Mouse (Mus musculus) CH12.LX (cell line): Measurements from ENCODE around the gene Lrrk2. TPM values are rescaled to one million over a fixed set of nuclear protein-coding genes. Genes with fewer than 3 reads are reported as not detected.

Experiments
- DNase-seq: peaks from one replicate; pipeline ENCODE4 v3.0.0-alpha.2; 2013; ENCODE audit errors: extremely low read depth
- H3K27ac ChIP-seq: 2 replicates; pipeline ENCODE4 v1.5.1; 2012; ENCODE audit warnings: low read depth, mild to moderate bottlenecking, control low read depth, moderate library complexity; ENCODE audit not compliant: insufficient read depth
- H3K27me3 ChIP-seq: replicated peaks from 2 replicates; pipeline ENCODE3; 2012; ENCODE audit warnings: inconsistent platforms
- H3K36me3 ChIP-seq, 2 experiments: replicated peaks in 1 of 2; 2 replicates each; pipeline versions ENCODE3 to v1.6.1; 2012; ENCODE audit warnings: inconsistent platforms in 1 of 2, low read length in 1 of 2, mild to moderate bottlenecking in 1 of 2, mixed read lengths in 1 of 2, moderate library complexity in 1 of 2; ENCODE audit not compliant: control insufficient read depth in 1 of 2, insufficient read depth in 1 of 2
- H3K4me1 ChIP-seq, 2 experiments: 2 replicates each; pipeline ENCODE4 v1.6.1; 2012; ENCODE audit warnings: inconsistent platforms in 1 of 2, moderate library complexity in 1 of 2; ENCODE audit not compliant: insufficient read depth in 2 of 2, control insufficient read depth in 1 of 2
- H3K4me2 ChIP-seq: 2 replicates; pipeline ENCODE4 v1.6.1; 2012; ENCODE audit warnings: low read depth, mild to moderate bottlenecking, control low read depth; ENCODE audit not compliant: poor library complexity, insufficient read depth, severe bottlenecking
- H3K4me3 ChIP-seq, 3 experiments: fragments of 150-350 bp in 1 of 3; sonication (generic) in 1 of 3; replicated peaks in 1 of 3; 2 replicates each; pipeline versions ENCODE3 to v1.5.1; 2011 to 2012; ENCODE audit warnings: low read depth in 2 of 3, low read length in 2 of 3, mild to moderate bottlenecking in 2 of 3, moderate library complexity in 2 of 3, control low read depth in 1 of 3, improper control_type of control experiment in 1 of 3, inconsistent platforms in 1 of 3, mixed read lengths in 1 of 3; ENCODE audit not compliant: poor library complexity in 1 of 3
- H3K79me2 ChIP-seq: replicated peaks from 2 replicates; pipeline ENCODE4 v1.6.1; 2012; ENCODE audit warnings: mild to moderate bottlenecking, moderate library complexity; ENCODE audit not compliant: control insufficient read depth, poor library complexity, insufficient read depth, severe bottlenecking; ENCODE audit errors: extremely low read depth
- H3K9ac ChIP-seq: 2 replicates; pipeline ENCODE4 v1.6.1; 2012; ENCODE audit warnings: low read depth, mild to moderate bottlenecking, control low read depth, moderate library complexity; ENCODE audit not compliant: insufficient read depth
- H3K9me3 ChIP-seq: replicated peaks from 2 replicates; pipeline ENCODE3; 2012; ENCODE audit warnings: low read length, inconsistent platforms, mixed read lengths
- CHD1 ChIP-seq: IDR thresholded peaks from 2 replicates; pipeline ENCODE4 v1.6.1; 2012; ENCODE audit warnings: low read depth, low read length, improper control_type of control experiment, inconsistent platforms
- CHD2 ChIP-seq: IDR thresholded peaks from 2 replicates; pipeline ENCODE4 v1.6.1; 2011; ENCODE audit warnings: low read length, improper control_type of control experiment
- ELF1 ChIP-seq: IDR thresholded peaks from 2 replicates; pipeline ENCODE4 v1.6.1; 2014; ENCODE audit warnings: low read depth, mild to moderate bottlenecking, inconsistent platforms, low read length, improper control_type of control experiment
- ETS1 ChIP-seq: conservative IDR thresholded peaks from 2 replicates; pipeline ENCODE4 v1.6.1; 2012; ENCODE audit warnings: low read depth, mild to moderate bottlenecking, inconsistent platforms, low read length, improper control_type of control experiment, moderate library complexity
- GABPA ChIP-seq: IDR thresholded peaks from 2 replicates; pipeline ENCODE4 v1.6.1; 2012; ENCODE audit warnings: low read depth, low read length, improper control_type of control experiment, inconsistent platforms; ENCODE audit not compliant: insufficient replicate concordance
- JUND ChIP-seq: conservative IDR thresholded peaks from 2 replicates; pipeline ENCODE4 v1.6.1; 2011; ENCODE audit warnings: low read depth, low read length, improper control_type of control experiment
- KAT2A ChIP-seq: IDR thresholded peaks from 2 replicates; pipeline ENCODE4 v1.6.1; 2012; ENCODE audit warnings: low read length, improper control_type of control experiment, inconsistent platforms; ENCODE audit not compliant: insufficient replicate concordance
- MAZ ChIP-seq: IDR thresholded peaks from 2 replicates; pipeline ENCODE4 v1.6.1; 2012; ENCODE audit warnings: low read depth, mild to moderate bottlenecking, inconsistent platforms, low read length, improper control_type of control experiment, moderate library complexity
- MEF2A ChIP-seq: IDR thresholded peaks from 2 replicates; pipeline ENCODE4 v1.6.1; 2014; ENCODE audit warnings: low read depth, mild to moderate bottlenecking, inconsistent platforms, low read length, improper control_type of control experiment, borderline replicate concordance
- MXI1 ChIP-seq: IDR thresholded peaks from 2 replicates; pipeline ENCODE4 v1.6.1; 2011; ENCODE audit warnings: mild to moderate bottlenecking, low read depth, low read length, improper control_type of control experiment
- MYC ChIP-seq: IDR thresholded peaks from 2 replicates; pipeline ENCODE4 v1.6.1; 2011; ENCODE audit warnings: low read depth, mild to moderate bottlenecking, improper control_type of control experiment, low read length
- NELFE ChIP-seq: IDR thresholded peaks from 2 replicates; pipeline ENCODE4 v1.6.1; 2011; ENCODE audit warnings: low read depth, low read length, improper control_type of control experiment
- RAD21 ChIP-seq: IDR thresholded peaks from 2 replicates; pipeline ENCODE4 v1.6.1; 2011; ENCODE audit warnings: low read depth, mild to moderate bottlenecking, low read length, improper control_type of control experiment, moderate library complexity
- RCOR1 ChIP-seq: conservative IDR thresholded peaks from 2 replicates; pipeline ENCODE4 v1.6.1; 2012; ENCODE audit warnings: low read depth, mild to moderate bottlenecking, inconsistent platforms, low read length, improper control_type of control experiment
- SMC3 ChIP-seq: IDR thresholded peaks from 2 replicates; pipeline ENCODE4 v1.6.1; 2011; ENCODE audit warnings: low read depth, low read length, improper control_type of control experiment
- TBP ChIP-seq: conservative IDR thresholded peaks from 2 replicates; pipeline ENCODE4 v1.6.1; 2011; ENCODE audit warnings: low read depth, low read length, improper control_type of control experiment
- UBTF ChIP-seq: IDR thresholded peaks from 2 replicates; pipeline ENCODE4 v1.6.1; 2012; ENCODE audit warnings: low read depth, mild to moderate bottlenecking, inconsistent platforms, low read length, improper control_type of control experiment, moderate library complexity
- USF1 ChIP-seq: IDR thresholded peaks from 2 replicates; pipeline ENCODE4 v1.6.1; 2014; ENCODE audit warnings: low read depth, mild to moderate bottlenecking, inconsistent platforms, low read length, improper control_type of control experiment
- ZC3H11A ChIP-seq: IDR thresholded peaks from 2 replicates; pipeline ENCODE4 v1.6.1; 2012; ENCODE audit warnings: low read depth, mild to moderate bottlenecking, inconsistent platforms, low read length, improper control_type of control experiment
- ZKSCAN1 ChIP-seq: IDR thresholded peaks from 2 replicates; pipeline ENCODE4 v1.6.1; 2012; ENCODE audit warnings: low read depth, inconsistent platforms, low read length, improper control_type of control experiment, borderline replicate concordance
- ZMIZ1 ChIP-seq: IDR thresholded peaks from 2 replicates; pipeline ENCODE4 v1.6.1; 2012; ENCODE audit warnings: low read depth, mild to moderate bottlenecking, inconsistent platforms, low read length, improper control_type of control experiment
- ZNF384 ChIP-seq: IDR thresholded peaks from 2 replicates; pipeline ENCODE4 v1.6.1; 2012; ENCODE audit warnings: low read depth, low read length, improper control_type of control experiment, inconsistent platforms
- dilution Hi-C: fragments of 300-500 bp; cut with MboI; formaldehyde crosslinking; loops from 2 replicates; pipeline ENCODE4 v1.14.3; 2020; ENCODE audit warnings: low sequenced_read_pairs; ENCODE audit not compliant: extremely low pct_unique_long_range_greater_than_20kb, extremely low pct_ligation_motif_present
- in situ Hi-C: fragments of 300-500 bp; cut with MboI; formaldehyde crosslinking; loops from 3 replicates; pipeline ENCODE4 v1.14.3; 2019; ENCODE audit warnings: low sequenced_read_pairs, low pct_ligation_motif_present, low pct_unique_long_range_greater_than_20kb, mixed read lengths
- polyA plus RNA-seq: library from polyadenylated mRNA; unstranded; fragments of >175 nt; gene quantifications from 2 replicates; pipeline ENCODE4 v1.2.1, GENCODE M21; 2012; ENCODE audit warnings: low read depth; ENCODE audit not compliant: insufficient read length
- total RNA-seq, 2 experiments: library from RNA; depleted of rRNA; stranded (reverse); fragments of 300-350 nt in 1 of 2; fragments of >200 nt in 1 of 2; gene quantifications; 2 replicates each; pipeline ENCODE4 v1.2.3; 2012 to 2014

Lrrk2 gene
- total and polyA plus RNA-seq, 3 experiments: not detected

DNA sequence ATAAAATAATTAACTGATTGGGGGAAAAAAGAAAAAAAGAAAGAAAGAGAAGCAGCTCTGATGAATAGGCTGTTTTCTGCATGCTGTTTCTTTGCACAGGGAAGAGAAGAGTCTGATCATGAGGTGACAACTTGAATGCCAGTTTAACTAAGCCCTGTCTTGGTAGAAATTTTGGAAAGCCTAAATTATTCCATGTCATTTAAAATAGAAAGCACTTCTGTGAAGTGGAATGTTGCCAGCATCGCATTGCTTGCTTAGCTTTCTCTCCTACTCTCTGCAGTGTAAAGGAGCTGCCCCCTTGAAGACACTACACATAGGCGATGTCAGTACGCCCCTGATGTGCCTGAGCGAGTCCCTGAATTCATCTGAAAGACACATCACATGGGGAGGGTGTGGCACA is 133.5 kb downstream of the Lrrk2 start:
- H3K4me1 ChIP-seq: no peaks in the 10 kb centered on the region
- H3K9ac ChIP-seq: no peak overlapping the region
- DNase-seq: no peak
- no peaks in the 10 kb centered on the region for H3K27me3 ChIP-seq
- H3K4me3 ChIP-seq: no peak overlapping the region
- dilution Hi-C loops: no loop called here
- no peaks in the 10 kb centered on the region for H3K79me2 ChIP-seq
- in situ Hi-C loops: no loop called here
- no peak overlapping the region for H3K27ac ChIP-seq
- H3K9me3 ChIP-seq: peaks cover 44% of the 10 kb centered on the region
- no peaks in the 10 kb centered on the region for H3K36me3 ChIP-seq
- TF ChIP-seq SMC3: no peak
- TF ChIP-seq ETS1: no peak
- no peak for TF ChIP-seq ZMIZ1
- no peak for TF ChIP-seq CHD1
- no peak for TF ChIP-seq MYC
- TF ChIP-seq MEF2A: no peak
- no peak for TF ChIP-seq NELFE
- no peak for TF ChIP-seq USF1
- TF ChIP-seq ZNF384: no peak
- TF ChIP-seq GABPA: no peak
- TF ChIP-seq MAZ: no peak
- no peak for TF ChIP-seq TBP
- no peak for TF ChIP-seq ZC3H11A
- TF ChIP-seq UBTF: no peak
- no peak overlapping the region for H3K4me2 ChIP-seq

DNA sequence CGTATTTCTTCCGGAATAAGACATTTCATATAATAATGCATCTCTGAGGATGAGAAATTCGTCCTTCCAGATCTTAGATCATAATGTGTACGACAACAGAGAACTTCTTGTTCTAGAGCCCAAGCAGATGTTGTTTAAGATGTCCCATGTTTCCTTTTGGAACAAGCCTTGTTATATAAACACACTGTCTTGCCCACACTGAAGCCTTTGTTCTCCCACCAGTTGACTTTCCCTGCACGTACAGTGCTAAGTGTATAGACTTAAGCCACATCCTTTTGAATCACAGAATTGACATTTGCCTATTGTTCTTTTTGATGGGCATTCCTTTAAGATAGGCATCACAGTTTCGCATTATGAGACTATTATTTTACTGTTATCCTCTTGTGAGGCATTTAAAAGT is 162.3 kb downstream of the Lrrk2 start:
- Histone ChIP-seq H3K79me2 (no peaks in the 10 kb centered on the region), H3K4me1 (no peaks in the 10 kb centered on the region), H3K36me3 (no peaks in the 10 kb centered on the region), H3K9ac (no peak overlapping the region), H3K4me2 (no peak overlapping the region), H3K27me3 (no peaks in the 10 kb centered on the region), H3K27ac (no peak overlapping the region), H3K9me3 (peaks cover 51% of the 10 kb centered on the region), H3K4me3 (no peak overlapping the region)
- TF ChIP-seq ELF1: no peak
- TF ChIP-seq MXI1: no peak
- no peak for TF ChIP-seq RCOR1
- no peak for TF ChIP-seq JUND
- TF ChIP-seq ZKSCAN1: no peak
- no peak for TF ChIP-seq RAD21
- TF ChIP-seq KAT2A: no peak
- no peak for TF ChIP-seq CHD2
- DNase-seq: no peak
- dilution Hi-C loops: no loop called here
- in situ Hi-C loops: no loop called here
